Mouse (Mus musculus) urinary bladder, adult 2 months (tissue): ENCODE measurements around the gene Fam243. TPM values are rescaled to one million over a fixed set of nuclear protein-coding genes. Genes with fewer than 3 reads are reported as not detected.

Experiments used
- DNase-seq: peaks from one replicate; pipeline ENCODE4 v3.0.0; 2022; ENCODE audit warnings: low spot score
- polyA plus RNA-seq: library from polyadenylated mRNA; depleted of rRNA; stranded (reverse); fragments of >200 nt; gene quantifications from 2 replicates; pipeline ENCODE4 v1.2.3, GENCODE M21; 2012; rRNA removed

The Fam243 gene
- not detected in 2 replicates for polyA plus RNA-seq

GRCm38 (mm10) chr16:92321341-92321740 is at the start of gene Fam243:
Gene Fam243 (minus strand): TSS chr16:92321441.
- DNase-seq, result no peak

GRCm38 (mm10) chr16:92369260-92369659 is 48.0 kb upstream of the Fam243 start:
- no peak for DNase-seq

GRCm38 (mm10) chr16:92365477-92365876 is 44.2 kb upstream of the Fam243 start:
- DNase-seq, result no peak

- DNase-seq, result no peak
Observed at GRCm38 (mm10) chr16:92360711-92361110, 39.5 kb upstream of the Fam243 start.

- peak; percentile 41 for DNase-seq
Observed at GRCm38 (mm10) chr16:92359229-92359628, 38.0 kb upstream of the Fam243 start, which contains the start of gene Kcne1. Gene Kcne1 (minus strand): TSS chr16:92359468.

GRCm38 (mm10) chr16:92358734-92359133 is 37.5 kb upstream of the Fam243 start:
- DNase-seq, result no peak

GRCm38 (mm10) chr16:92357566-92357965 is 36.3 kb upstream of the Fam243 start:
- DNase-seq, result no peak

GRCm38 (mm10) chr16:92357023-92357422 is 35.8 kb upstream of the Fam243 start:
- DNase-seq, result no peak

GRCm38 (mm10) chr16:92355982-92356381 is 34.7 kb upstream of the Fam243 start:
- no peak for DNase-seq

GRCm38 (mm10) chr16:92355366-92355765 is 34.1 kb upstream of the Fam243 start:
- no peak for DNase-seq

GRCm38 (mm10) chr16:92353897-92354296 is 32.7 kb upstream of the Fam243 start:
- no peak for DNase-seq

GRCm38 (mm10) chr16:92353295-92353694 is 32.1 kb upstream of the Fam243 start:
- DNase-seq, result no peak

GRCm38 (mm10) chr16:92348941-92349340 is 27.7 kb upstream of the Fam243 start:
- DNase-seq, result no peak

GRCm38 (mm10) chr16:92346297-92346916 is 25.2 kb upstream of the Fam243 start:
- DNase-seq, result no peak

- DNase-seq, result no peak
Observed at GRCm38 (mm10) chr16:92345177-92345576, 23.9 kb upstream of the Fam243 start.

- peak; percentile 46 for DNase-seq
Observed at GRCm38 (mm10) chr16:92340612-92341511, 19.6 kb upstream of the Fam243 start.

- DNase-seq, result no peak
Observed at GRCm38 (mm10) chr16:92336280-92336679, 15.0 kb upstream of the Fam243 start.

- no peak for DNase-seq
Observed at GRCm38 (mm10) chr16:92334600-92334999, 13.4 kb upstream of the Fam243 start.

GRCm38 (mm10) chr16:92330966-92331365 is 9.7 kb upstream of the Fam243 start:
- no peak for DNase-seq

GRCm38 (mm10) chr16:92327911-92328310 is 6.7 kb upstream of the Fam243 start:
- no peak for DNase-seq

- DNase-seq, result no peak
Observed at GRCm38 (mm10) chr16:92325062-92325406, 3.8 kb upstream of the Fam243 start.

GRCm38 (mm10) chr16:92324309-92325061 is 3.2 kb upstream of the Fam243 start:
- no peak for DNase-seq
